Mouse (Mus musculus) layer of hippocampus, adult 6 months (tissue): ENCODE measurements around the gene Ak2. TPM values are rescaled to one million over a fixed set of nuclear protein-coding genes. Genes with fewer than 3 reads are reported as not detected.

Source experiments
- long read RNA-seq, 2 experiments: library from polyadenylated mRNA; unstranded; transcript quantifications; one replicate each; pipeline ENCODE4 v2.0.0; 2019 to 2020
- polyA plus RNA-seq: library from polyadenylated mRNA; unstranded; fragments of <200 nt; fragmentation: Nextera tagmentation; gene quantifications from 2 replicates; pipeline ENCODE4 v1.2.3, GENCODE M21; 2021

The Ak2 gene
- 30.3 and 35.0 TPM in 2 replicates for polyA plus RNA-seq
- long read RNA-seq, experiment 1, transcript Ak2-202 (7 exons, 1,781 nt) = minor isoform, 11 of 28 reads
- long read RNA-seq, experiment 1, transcript Ak2-201 (6 exons, 986 nt) = major isoform, 14 of 28 reads
- long read RNA-seq, experiment 1, partial matches to known transcripts = 0 of 28 reads
- long read RNA-seq, experiment 1, other reads (novel, unspliced or antisense) = 3 of 28 reads
- long read RNA-seq, experiment 2, transcript Ak2-202 (7 exons, 1,781 nt) = major isoform, 67 of 71 reads
- long read RNA-seq, experiment 2, partial matches to known transcripts = 1 of 71 reads
- long read RNA-seq, experiment 2, other reads (novel, unspliced or antisense) = 2 of 71 reads

DNA sequence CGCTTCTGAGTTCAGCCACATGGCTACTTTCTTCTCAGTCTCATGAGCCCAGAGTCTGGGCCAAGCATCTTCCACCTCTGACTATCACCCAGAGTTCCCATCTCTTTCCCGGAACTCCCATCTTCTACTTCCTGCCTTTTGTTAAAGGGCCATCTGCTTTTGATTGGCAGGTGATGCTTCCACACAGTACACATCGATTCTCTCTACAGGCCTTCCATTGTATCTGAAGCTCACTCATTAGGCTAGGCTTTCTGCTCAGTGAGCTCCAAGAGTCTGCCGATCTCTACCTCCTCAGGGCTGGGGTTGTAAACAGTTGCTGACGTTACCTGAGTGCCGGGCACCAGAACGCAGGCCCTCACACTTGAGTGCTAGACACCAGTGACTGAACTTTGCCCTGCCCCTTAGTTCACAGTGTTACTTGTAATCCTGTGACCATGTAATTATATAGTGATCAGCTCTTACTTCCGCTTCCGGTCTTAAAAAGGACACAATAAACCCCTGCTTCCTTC lies at the start of gene Ak2:
Gene Ak2 (plus strand): TSS at position 459 of the 509 bp plus-strand sequence.

DNA sequence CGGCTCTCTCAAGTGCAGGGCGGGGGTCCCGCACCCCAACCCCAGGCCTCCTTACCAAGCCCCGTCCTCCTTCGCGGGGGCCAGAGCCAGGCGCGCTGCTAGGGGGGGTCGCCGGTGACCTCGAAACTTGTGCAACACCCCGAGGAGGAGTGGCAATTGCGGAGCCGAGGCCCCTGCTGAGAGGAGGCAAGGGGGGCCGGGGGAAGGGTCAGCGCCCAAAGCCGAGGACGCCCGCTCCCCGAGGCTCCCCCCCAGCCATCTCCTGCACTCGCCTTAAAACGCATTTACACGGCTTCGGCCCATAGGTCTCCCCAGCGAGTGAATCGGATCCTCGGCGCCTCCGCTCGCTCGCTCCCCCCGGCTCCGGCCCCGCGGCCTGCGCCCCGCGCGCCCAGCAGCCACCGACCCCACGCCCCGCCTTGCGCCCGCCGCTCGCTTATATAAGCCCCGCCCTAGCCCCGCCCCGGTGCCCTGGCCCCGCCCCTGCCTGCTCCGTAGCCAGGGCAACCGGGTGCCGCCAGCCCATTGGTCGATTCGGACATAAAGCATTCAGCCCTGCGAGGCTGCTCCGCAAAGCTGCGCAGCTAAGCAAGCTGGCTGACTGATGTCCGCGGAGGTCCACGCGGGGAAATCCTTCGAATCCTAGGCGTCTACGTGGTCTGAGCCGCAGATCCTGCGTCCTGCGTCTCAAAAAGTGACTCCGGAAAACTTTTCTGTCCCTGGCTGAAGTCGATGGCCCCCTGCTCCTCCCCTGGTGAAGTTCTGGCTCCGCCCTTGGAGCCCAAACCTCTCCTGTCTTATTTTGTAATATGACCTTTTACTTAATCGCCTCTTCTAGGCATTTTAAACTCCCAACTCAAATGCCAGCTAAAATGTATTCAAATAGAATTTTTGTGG lies 29.5 kb upstream of the Ak2 start, which contains the start of gene Azin2:
Gene Azin2 (minus strand): TSS at position 414 of the 897 bp plus-strand sequence.

DNA sequence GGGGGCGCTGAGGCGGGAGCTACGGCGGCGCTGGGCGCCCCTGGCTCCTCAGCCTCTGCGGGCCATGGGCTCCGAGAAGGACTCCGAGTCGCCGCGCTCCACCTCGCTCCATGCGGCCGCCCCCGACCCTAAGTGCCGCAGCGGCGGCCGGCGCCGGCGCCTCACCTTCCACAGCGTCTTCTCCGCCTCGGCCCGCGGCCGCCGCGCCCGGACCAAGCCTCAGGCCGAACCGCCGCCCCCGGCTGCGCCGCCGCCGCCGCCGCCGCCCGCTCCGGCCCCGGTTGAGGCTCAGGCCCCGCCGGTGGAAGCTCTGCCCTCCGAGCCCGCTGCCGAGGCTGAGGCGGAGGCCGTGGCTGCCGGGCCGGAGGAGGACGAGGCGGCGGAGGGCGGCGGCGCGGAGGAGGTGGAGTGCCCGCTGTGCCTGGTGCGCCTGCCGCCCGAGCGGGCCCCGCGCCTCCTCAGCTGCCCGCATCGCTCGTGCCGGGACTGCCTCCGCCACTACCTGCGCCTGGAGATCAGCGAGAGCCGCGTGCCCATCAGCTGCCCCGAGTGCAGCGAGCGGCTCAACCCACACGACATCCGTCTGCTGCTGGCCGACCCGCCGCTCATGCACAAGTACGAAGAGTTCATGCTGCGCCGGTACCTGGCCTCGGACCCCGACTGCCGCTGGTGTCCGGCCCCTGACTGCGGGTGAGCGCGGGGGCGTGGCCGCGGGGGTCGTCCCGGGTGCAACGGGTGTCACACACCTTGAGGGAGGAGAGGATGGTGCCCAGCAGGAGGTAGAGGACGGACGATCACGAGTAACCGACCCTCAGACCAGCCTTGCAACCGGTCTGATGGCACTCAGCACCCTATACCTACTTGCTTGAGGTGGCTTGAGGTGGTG lies 66.7 kb downstream of the Ak2 start, which contains the start of gene Rnf19b:
Gene Rnf19b (plus strand): TSS at position 65 of the 886 bp plus-strand sequence.

Other genes with a start within 250 kb of the Ak2 start
- not detected in 2 replicates for gene A3galt2, start 236.6 kb upstream of the Ak2 start, polyA plus RNA-seq
- gene Zfp362, start 185.9 kb upstream of the Ak2 start, polyA plus RNA-seq = 4.8 and 6.0 TPM in 2 replicates
- gene Trim62, start 108.4 kb upstream of the Ak2 start, polyA plus RNA-seq = 4.8 and 7.2 TPM in 2 replicates
- gene Azin2, start 29.5 kb upstream of the Ak2 start, polyA plus RNA-seq = 5.8 and 6.2 TPM in 2 replicates
- gene Rnf19b, start 66.3 kb downstream of the Ak2 start, polyA plus RNA-seq = 4.0 and 5.0 TPM in 2 replicates
- gene Tmem54, start 113.6 kb downstream of the Ak2 start, polyA plus RNA-seq = not detected in 2 replicates
- 971 and 1,027 TPM in 2 replicates for gene Hpca, start 130.1 kb downstream of the Ak2 start, polyA plus RNA-seq
- 11.0 and 11.6 TPM in 2 replicates for gene Fndc5, start 145.0 kb downstream of the Ak2 start, polyA plus RNA-seq
- 7.7 and 9.4 TPM in 2 replicates for gene S100pbp, start 197.8 kb downstream of the Ak2 start, polyA plus RNA-seq
- gene Yars, start 197.8 kb downstream of the Ak2 start, polyA plus RNA-seq = 57.2 and 58.5 TPM in 2 replicates